Mouse (Mus musculus): ENCODE data around the gene Olfr921. TPM values are rescaled to one million over a fixed set of nuclear protein-coding genes. Genes with fewer than 3 reads are reported as not detected.

Olfr921 gene
- total RNA-seq (2021) = not detected
- long read RNA-seq, experiment 1 = 0 reads
- long read RNA-seq, experiment 2 = 0 reads

GRCm38 (mm10) chr9:38772768-38773167 lies at the start of gene Olfr921:
Gene Olfr921 (plus strand): TSS chr9:38773068.
- DNase-seq = no peak
- intact Hi-C loops (cut with DNase I) = no loop called here

DNA sequence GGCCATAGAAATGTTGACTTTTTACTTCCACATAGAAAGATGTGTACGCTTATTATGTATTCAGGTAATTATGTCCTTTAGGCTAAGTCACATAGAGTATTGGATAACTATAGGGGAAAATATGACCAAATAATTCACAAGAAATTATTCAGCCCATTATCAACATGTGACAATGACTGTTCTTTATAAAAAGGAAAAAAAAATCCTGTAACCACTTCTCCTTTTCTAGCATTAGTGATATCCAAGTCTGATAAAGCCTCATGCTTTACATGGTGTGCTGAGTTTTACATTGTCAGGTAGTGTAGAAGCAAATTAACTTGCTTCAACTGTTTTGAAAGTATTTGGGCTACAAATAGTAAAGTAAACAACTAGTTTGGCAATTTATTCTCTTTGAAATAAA lies 48.8 kb upstream of the Olfr921 start:
- no peak for DNase-seq
- intact Hi-C loops (cut with DNase I) = no loop called here

DNA sequence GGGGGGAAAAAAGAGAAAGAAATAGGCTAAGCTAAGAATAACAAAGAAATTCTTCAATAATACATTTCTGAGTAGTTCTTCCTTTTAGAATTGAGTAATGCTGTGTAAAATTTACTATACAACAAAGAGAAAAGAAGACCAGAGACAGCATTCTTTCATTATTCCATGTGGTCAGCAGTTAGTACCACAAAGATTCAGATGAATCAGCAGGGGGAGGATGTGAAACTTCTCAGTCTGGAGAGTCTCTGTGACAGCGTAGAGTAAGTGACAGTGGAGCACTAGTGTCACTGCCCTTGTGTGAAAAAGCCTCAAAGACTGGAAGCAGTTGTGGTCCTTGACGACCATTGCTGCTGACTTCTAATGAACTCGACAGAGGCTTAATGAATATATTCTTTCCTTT lies 44.6 kb upstream of the Olfr921 start:
- intact Hi-C loops (cut with DNase I) = no loop called here
- no peak for DNase-seq

- intact Hi-C loops (cut with DNase I) = no loop called here
- no peak for DNase-seq
These were observed 31.5 kb upstream of the Olfr921 start for GRCm38 (mm10) chr9:38741408-38741807.

DNA sequence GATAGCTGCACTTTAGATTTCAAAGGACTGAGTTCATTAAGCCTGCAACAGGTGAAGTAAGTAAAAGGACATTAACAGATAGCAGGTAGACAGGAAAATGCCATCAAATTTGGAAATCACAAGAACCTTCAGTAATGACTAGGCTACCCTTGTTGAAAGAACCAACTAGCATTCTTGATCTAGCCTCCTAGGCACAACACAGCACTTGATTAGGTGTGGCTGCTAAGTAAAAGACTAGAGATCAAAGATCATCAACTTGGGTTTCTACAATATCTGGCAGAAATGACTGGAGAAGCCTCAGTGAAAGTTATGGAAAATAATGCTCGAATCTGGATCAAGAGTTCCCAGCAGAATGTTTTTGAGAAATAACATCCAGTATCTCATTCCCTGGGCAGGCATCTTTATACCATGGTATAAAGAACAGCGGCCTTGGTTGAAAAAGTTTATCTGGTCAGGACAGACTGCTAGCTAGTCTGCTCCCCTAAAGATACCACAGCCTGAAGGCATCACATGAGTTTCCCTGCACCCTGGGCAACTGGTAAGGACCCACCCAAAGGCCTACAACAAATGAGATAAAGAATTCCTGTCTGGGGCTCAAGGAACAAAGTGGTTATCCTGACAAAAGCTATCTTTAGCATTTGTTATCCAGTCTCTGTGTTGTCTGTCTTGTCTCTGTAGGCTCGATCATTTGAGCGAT lies 28.1 kb upstream of the Olfr921 start:
- no peak for DNase-seq
- intact Hi-C loops (cut with DNase I) = no loop called here

- no peak for DNase-seq
- intact Hi-C loops (cut with DNase I) = no loop called here
These were observed 20.9 kb upstream of the Olfr921 start, which contains the start of gene Olfr920 for GRCm38 (mm10) chr9:38751999-38752398. Gene Olfr920 (plus strand): TSS chr9:38752299.

- DNase-seq = no peak
- intact Hi-C loops (cut with DNase I) = no loop called here
These were observed 19.8 kb downstream of the Olfr921 start for GRCm38 (mm10) chr9:38792689-38793088.

DNA sequence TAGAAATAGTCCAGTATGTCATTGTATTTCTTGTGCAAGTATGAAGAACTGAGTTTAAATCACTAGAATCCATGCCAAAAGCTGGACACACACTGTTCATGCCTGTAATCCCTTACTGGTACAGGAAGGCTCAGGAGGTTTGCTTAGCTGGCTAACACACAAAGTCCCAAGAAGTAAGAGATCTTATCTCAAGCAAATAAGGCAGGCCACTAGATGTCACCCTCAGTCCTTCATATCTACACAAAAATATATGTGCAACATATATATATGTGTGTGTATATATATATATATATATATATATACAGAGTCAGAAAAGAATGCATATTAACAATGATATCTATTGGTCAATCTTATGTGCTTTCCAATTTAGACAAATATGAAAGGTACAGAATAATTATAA lies 32.8 kb downstream of the Olfr921 start:
- DNase-seq = no peak
- intact Hi-C loops (cut with DNase I) = no loop called here

- intact Hi-C loops (cut with DNase I) = no loop called here
- DNase-seq = no peak
These were observed 41.4 kb downstream of the Olfr921 start, which contains the start of gene Olfr922 for GRCm38 (mm10) chr9:38814314-38814713. Gene Olfr922 (plus strand): TSS chr9:38814614.

DNA sequence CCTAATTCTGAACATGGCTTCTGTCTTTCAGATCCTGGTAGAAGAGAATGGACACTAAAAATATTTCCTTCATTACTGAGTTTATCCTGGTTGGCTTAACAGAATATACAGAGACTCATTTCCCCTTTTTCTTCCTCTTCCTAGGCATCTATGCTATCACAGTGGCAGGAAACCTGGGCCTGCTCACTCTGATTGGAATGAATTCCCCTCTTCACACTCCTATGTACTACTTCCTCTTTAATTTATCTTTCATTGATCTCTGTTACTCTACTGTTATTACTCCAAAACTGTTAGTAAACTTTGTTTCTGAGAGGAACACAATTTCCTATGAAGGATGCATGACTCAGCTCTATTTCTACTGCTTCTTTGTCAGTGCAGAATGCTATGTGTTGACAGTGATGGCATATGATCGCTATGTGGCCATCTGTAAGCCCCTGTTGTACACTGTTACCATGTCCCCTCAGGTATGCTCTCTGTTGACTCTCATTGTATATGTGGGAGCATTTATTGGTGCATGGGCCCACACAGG lies 42.7 kb downstream of the Olfr921 start:
- intact Hi-C loops (cut with DNase I) = no loop called here

GRCm38 (mm10) chr9:38826245-38826644 lies 53.4 kb downstream of the Olfr921 start, which contains the start of gene Olfr923:
Gene Olfr923 (plus strand): TSS chr9:38826545.
- DNase-seq = no peak
- intact Hi-C loops (cut with DNase I) = no loop called here

More for the DNA sequence above, 42.7 kb downstream of the Olfr921 start:
- no peak for DNase-seq

Other genes starting within 250 kb of the Olfr921 start
- gene Olfr910, start 235.2 kb upstream of the Olfr921 start, total RNA-seq (2021) = not detected
- not detected for gene Olfr912, start 192.9 kb upstream of the Olfr921 start, total RNA-seq (2021)
- not detected for gene Olfr913, start 180.3 kb upstream of the Olfr921 start, total RNA-seq (2021)
- not detected for gene Olfr914, start 168.0 kb upstream of the Olfr921 start, total RNA-seq (2021)
- gene Olfr916, start 113.2 kb upstream of the Olfr921 start, total RNA-seq (2021) = not detected
- gene Olfr917, start 107.2 kb upstream of the Olfr921 start, total RNA-seq (2021) = not detected
- not detected for gene Olfr918, start 98.5 kb upstream of the Olfr921 start, total RNA-seq (2021)
- not detected for gene Olfr919, start 69.4 kb upstream of the Olfr921 start, total RNA-seq (2021)
- 10 to 100 TPM; 12.3 to 14.1 TPM for gene Vwa5a, start 54.8 kb upstream of the Olfr921 start, total RNA-seq (2021)
- under 1 TPM in 1 of 2 experiments, not detected in 1; 0.05 TPM for gene Olfr920, start 20.8 kb upstream of the Olfr921 start, total RNA-seq (2021)
- not detected for gene Olfr922, start 41.5 kb downstream of the Olfr921 start, total RNA-seq (2021)
- gene Olfr923, start 53.5 kb downstream of the Olfr921 start, total RNA-seq (2021) = not detected
- gene Olfr924, start 71.4 kb downstream of the Olfr921 start, total RNA-seq (2021) = not detected
- gene Olfr26, start 82.0 kb downstream of the Olfr921 start, total RNA-seq (2021) = not detected
- not detected for gene Olfr926, start 104.1 kb downstream of the Olfr921 start, total RNA-seq (2021)
- gene Olfr930, start 156.7 kb downstream of the Olfr921 start, total RNA-seq (2021) = not detected
- not detected for gene Olfr933, start 199.2 kb downstream of the Olfr921 start, total RNA-seq (2021)
- gene Olfr934, start 215.2 kb downstream of the Olfr921 start, total RNA-seq (2021) = not detected
- gene Olfr935, start 226.6 kb downstream of the Olfr921 start, total RNA-seq (2021) = not detected